Mouse (Mus musculus): ENCODE measurements around the gene Mef2d. TPM values are rescaled to one million over a fixed set of nuclear protein-coding genes. Genes with fewer than 3 reads are reported as not detected.

The Mef2d gene
- polyA plus RNA-seq (2014; fragmentation: Nextera tagmentation; extraction: Ambion mirVana): 12.6 and 14.3 TPM in 2 replicates

DNA sequence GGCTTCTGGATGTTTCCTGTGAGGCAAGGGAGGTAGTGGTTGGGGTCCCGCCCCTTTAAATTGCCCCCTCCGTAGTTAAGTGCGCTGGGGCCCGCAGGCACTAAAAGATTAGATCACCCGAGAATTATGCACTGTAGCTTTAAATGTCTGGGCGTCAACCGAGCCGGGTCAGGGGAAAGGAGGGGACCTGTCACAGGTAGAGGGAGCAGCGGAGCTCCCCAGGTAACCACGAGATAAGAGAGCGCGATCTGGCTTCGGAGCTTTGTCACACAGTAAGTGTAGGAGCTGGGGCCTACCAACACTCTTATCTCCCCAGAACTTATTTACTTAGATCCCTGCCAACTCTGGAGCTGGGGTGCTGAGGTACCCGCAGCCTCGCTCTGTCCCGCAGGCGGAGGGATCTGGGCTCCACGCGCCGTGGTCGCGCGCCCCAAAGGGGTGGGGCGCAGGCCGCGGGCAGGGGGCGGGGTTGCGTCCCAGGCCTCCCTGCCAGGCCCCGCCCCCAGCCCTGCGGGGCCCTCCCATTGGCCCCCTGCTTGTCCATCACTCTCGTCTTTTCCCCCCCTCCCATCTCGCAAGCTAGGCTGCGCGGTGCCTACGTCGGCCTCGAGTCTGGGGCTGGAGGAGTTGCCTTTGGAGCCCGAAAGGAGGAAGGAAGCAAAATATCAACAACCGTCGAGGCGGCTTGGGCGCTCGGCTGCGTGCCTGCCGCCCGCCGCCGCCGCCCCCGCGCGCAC lies at the start of gene Mef2d:
Mef2d (plus strand) TSS at position 586 of the 737 bp plus-strand sequence.
- under 1% methylated on average over 38 of the region's 52 CpGs for WGBS
- Histone ChIP-seq H3K36me3 (ENCODE audit: control insufficient read depth, insufficient read depth, low read length) (no peaks in the 10 kb centered on the region), H3K27me3 (ENCODE audit: control insufficient read depth, insufficient read depth, low read length) (no peaks in the 10 kb centered on the region), H3K9me3 (ENCODE audit: control insufficient read depth, low read length) (no peaks in the 10 kb centered on the region), H3K9ac (ENCODE audit: low read length) (peak within 1 kb of the TSS; percentile 88), H3K27ac (replicated peaks; ENCODE audit: low read depth, low read length) (peak within 1 kb of the TSS; percentile 94), H3K4me1 (ENCODE audit: control insufficient read depth, insufficient read depth, low read length) (peaks cover 56% of the 10 kb centered on the region), H3K4me3 (ENCODE audit: low read depth, low read length) (peak within 1 kb of the TSS; percentile 92), H3K4me2 (ENCODE audit: low read depth, severe bottlenecking) (peak within 1 kb of the TSS; percentile 73)
- DNase-seq (ENCODE audit: low spot score) (peak; percentile 95), ATAC-seq (ENCODE audit: insufficient number of reproducible peaks, low FRiP score, low TSS enrichment, low read depth) (peak; percentile 84)

GRCm38 (mm10) chr3:88094126-88094525 lies 48.0 kb upstream of the Mef2d start:
- no peak overlapping the region for H3K4me2 ChIP-seq (ENCODE audit: low read depth, severe bottlenecking)
- no peak overlapping the region for H3K9ac ChIP-seq (ENCODE audit: low read length)
- H3K27ac ChIP-seq (replicated peaks; ENCODE audit: low read depth, low read length): no peak overlapping the region
- 92% methylated on average over 5 of the region's 5 CpGs for WGBS
- no peaks in the 10 kb centered on the region for H3K27me3 ChIP-seq (ENCODE audit: control insufficient read depth, insufficient read depth, low read length)
- no peaks in the 10 kb centered on the region for H3K9me3 ChIP-seq (ENCODE audit: control insufficient read depth, low read length)
- H3K4me3 ChIP-seq (ENCODE audit: low read depth, low read length): no peak overlapping the region
- H3K36me3 ChIP-seq (ENCODE audit: control insufficient read depth, insufficient read depth, low read length): peaks cover 14% of the 10 kb centered on the region; the same call in 1 of the 2 replicates
- ATAC-seq (ENCODE audit: insufficient number of reproducible peaks, low FRiP score, low TSS enrichment, low read depth) (no peak), DNase-seq (ENCODE audit: low spot score) (no peak)
- H3K4me1 ChIP-seq (ENCODE audit: control insufficient read depth, insufficient read depth, low read length): no peaks in the 10 kb centered on the region

GRCm38 (mm10) chr3:88097666-88098065 lies 44.5 kb upstream of the Mef2d start:
- Histone ChIP-seq H3K4me2 (ENCODE audit: low read depth, severe bottlenecking) (no peak overlapping the region), H3K36me3 (ENCODE audit: control insufficient read depth, insufficient read depth, low read length) (peaks cover 19% of the 10 kb centered on the region; the same call in 1 of the 2 replicates), H3K27ac (replicated peaks; ENCODE audit: low read depth, low read length) (no peak overlapping the region), H3K4me1 (ENCODE audit: control insufficient read depth, insufficient read depth, low read length) (no peaks in the 10 kb centered on the region), H3K9ac (ENCODE audit: low read length) (no peak overlapping the region), H3K9me3 (ENCODE audit: control insufficient read depth, low read length) (no peaks in the 10 kb centered on the region), H3K4me3 (ENCODE audit: low read depth, low read length) (no peak overlapping the region), H3K27me3 (ENCODE audit: control insufficient read depth, insufficient read depth, low read length) (no peaks in the 10 kb centered on the region)
- no peak for ATAC-seq (ENCODE audit: insufficient number of reproducible peaks, low FRiP score, low TSS enrichment, low read depth)
- 77% methylated on average over 6 of the region's 6 CpGs for WGBS
- DNase-seq (ENCODE audit: low spot score): no peak

DNA sequence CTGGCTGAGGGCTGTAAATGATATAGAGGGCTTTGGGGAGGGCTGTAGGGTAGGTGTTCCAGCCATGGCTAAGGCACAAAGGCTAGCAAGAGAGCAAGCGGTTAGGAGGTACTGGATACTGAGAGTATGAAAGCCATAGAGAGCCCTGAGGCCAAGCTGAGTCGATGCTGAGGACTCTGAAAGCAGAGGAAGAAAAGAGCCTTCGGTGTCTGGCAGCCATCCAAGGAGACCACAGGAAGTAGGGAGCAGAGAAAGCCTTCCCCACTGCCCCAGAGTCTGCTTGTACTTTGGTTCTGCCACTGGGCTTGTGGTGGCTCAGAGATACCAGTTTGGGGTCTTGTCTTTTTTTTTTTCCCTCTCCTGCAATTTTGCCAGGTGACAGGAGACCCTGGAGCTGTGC lies 41.9 kb upstream of the Mef2d start:
- Histone ChIP-seq H3K4me3 (ENCODE audit: low read depth, low read length) (no peak overlapping the region), H3K4me2 (ENCODE audit: low read depth, severe bottlenecking) (no peak overlapping the region), H3K4me1 (ENCODE audit: control insufficient read depth, insufficient read depth, low read length) (no peaks in the 10 kb centered on the region), H3K9ac (ENCODE audit: low read length) (no peak overlapping the region), H3K9me3 (ENCODE audit: control insufficient read depth, low read length) (no peaks in the 10 kb centered on the region), H3K36me3 (ENCODE audit: control insufficient read depth, insufficient read depth, low read length) (peaks cover 22% of the 10 kb centered on the region), H3K27me3 (ENCODE audit: control insufficient read depth, insufficient read depth, low read length) (no peaks in the 10 kb centered on the region), H3K27ac (replicated peaks; ENCODE audit: low read depth, low read length) (no peak overlapping the region)
- ATAC-seq (ENCODE audit: insufficient number of reproducible peaks, low FRiP score, low TSS enrichment, low read depth): no peak
- WGBS: 98% methylated on average over 3 of the region's 3 CpGs
- no peak for DNase-seq (ENCODE audit: low spot score)

DNA sequence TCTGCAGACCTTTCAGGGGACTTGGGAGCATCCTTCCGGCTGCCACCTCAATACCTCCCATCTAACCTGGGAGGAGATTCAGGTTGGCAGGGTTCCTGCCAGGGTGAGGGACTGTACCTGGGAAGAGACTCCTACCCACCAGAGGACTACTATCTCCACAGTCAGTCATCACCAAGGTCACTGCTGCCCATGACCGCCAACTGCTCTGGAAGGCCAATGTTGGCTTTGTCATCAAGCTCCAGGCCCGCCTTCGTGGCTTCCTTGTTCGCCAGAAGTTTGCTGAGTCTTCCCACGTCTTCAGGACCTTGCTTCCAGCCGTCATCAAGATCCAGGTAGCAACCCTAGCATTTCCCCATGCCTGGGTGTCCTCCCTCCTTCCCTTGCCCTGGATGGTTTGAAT lies 40.4 kb upstream of the Mef2d start:
- Histone ChIP-seq H3K9me3 (ENCODE audit: control insufficient read depth, low read length) (no peaks in the 10 kb centered on the region), H3K4me3 (ENCODE audit: low read depth, low read length) (no peak overlapping the region), H3K4me2 (ENCODE audit: low read depth, severe bottlenecking) (no peak overlapping the region), H3K27ac (replicated peaks; ENCODE audit: low read depth, low read length) (no peak overlapping the region), H3K9ac (ENCODE audit: low read length) (no peak overlapping the region), H3K36me3 (ENCODE audit: control insufficient read depth, insufficient read depth, low read length) (peaks cover 24% of the 10 kb centered on the region), H3K27me3 (ENCODE audit: control insufficient read depth, insufficient read depth, low read length) (no peaks in the 10 kb centered on the region), H3K4me1 (ENCODE audit: control insufficient read depth, insufficient read depth, low read length) (no peaks in the 10 kb centered on the region)
- WGBS: 96% methylated on average over 7 of the region's 7 CpGs
- DNase-seq (ENCODE audit: low spot score) (no peak), ATAC-seq (ENCODE audit: insufficient number of reproducible peaks, low FRiP score, low TSS enrichment, low read depth) (no peak)

DNA sequence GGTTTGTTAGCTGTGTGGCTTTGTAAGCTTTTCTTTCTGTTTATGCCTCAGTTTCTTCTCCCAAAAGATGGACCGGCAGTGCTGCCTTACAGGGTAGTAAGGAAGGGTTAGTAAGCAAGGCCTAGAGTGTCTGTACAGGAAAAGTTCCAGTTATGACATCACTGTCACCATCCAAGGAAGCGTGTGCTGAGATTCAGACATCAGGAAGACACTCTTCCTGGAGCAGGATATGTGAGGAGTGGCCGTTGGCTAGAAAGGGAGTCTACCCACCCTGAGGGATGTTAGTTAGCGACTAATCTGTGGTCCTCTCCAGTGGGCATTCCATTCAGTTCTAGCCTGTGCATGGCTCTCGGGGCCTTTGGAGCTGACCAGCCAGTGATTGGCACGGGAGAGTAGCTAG lies 40.0 kb upstream of the Mef2d start:
- H3K4me2 ChIP-seq (ENCODE audit: low read depth, severe bottlenecking): no peak overlapping the region
- WGBS: 91% methylated on average over 6 of the region's 6 CpGs
- 0 out of 2 replicates have a peak overlapping the region, but pooled peaks have one; percentile 36 for H3K27ac ChIP-seq (replicated peaks; ENCODE audit: low read depth, low read length)
- no peak overlapping the region for H3K4me3 ChIP-seq (ENCODE audit: low read depth, low read length)
- DNase-seq (ENCODE audit: low spot score) (no peak), ATAC-seq (ENCODE audit: insufficient number of reproducible peaks, low FRiP score, low TSS enrichment, low read depth) (no peak)
- no peak overlapping the region for H3K9ac ChIP-seq (ENCODE audit: low read length)
- no peaks in the 10 kb centered on the region for H3K9me3 ChIP-seq (ENCODE audit: control insufficient read depth, low read length)
- peaks cover 24% of the 10 kb centered on the region for H3K36me3 ChIP-seq (ENCODE audit: control insufficient read depth, insufficient read depth, low read length)
- no peaks in the 10 kb centered on the region for H3K4me1 ChIP-seq (ENCODE audit: control insufficient read depth, insufficient read depth, low read length)
- H3K27me3 ChIP-seq (ENCODE audit: control insufficient read depth, insufficient read depth, low read length): no peaks in the 10 kb centered on the region

GRCm38 (mm10) chr3:88102611-88103010 lies 39.6 kb upstream of the Mef2d start:
- 0 out of 2 replicates have a peak overlapping the region, but pooled peaks have one; percentile 36 for H3K27ac ChIP-seq (replicated peaks; ENCODE audit: low read depth, low read length)
- ATAC-seq (ENCODE audit: insufficient number of reproducible peaks, low FRiP score, low TSS enrichment, low read depth) (no peak), DNase-seq (ENCODE audit: low spot score) (no peak)
- H3K9ac ChIP-seq (ENCODE audit: low read length): no peak overlapping the region
- no peak overlapping the region for H3K4me3 ChIP-seq (ENCODE audit: low read depth, low read length)
- H3K4me2 ChIP-seq (ENCODE audit: low read depth, severe bottlenecking): no peak overlapping the region
- H3K4me1 ChIP-seq (ENCODE audit: control insufficient read depth, insufficient read depth, low read length): no peaks in the 10 kb centered on the region
- no peaks in the 10 kb centered on the region for H3K27me3 ChIP-seq (ENCODE audit: control insufficient read depth, insufficient read depth, low read length)
- WGBS: 80% methylated on average over 6 of the region's 6 CpGs
- no peaks in the 10 kb centered on the region for H3K9me3 ChIP-seq (ENCODE audit: control insufficient read depth, low read length)
- H3K36me3 ChIP-seq (ENCODE audit: control insufficient read depth, insufficient read depth, low read length): peaks cover 25% of the 10 kb centered on the region

DNA sequence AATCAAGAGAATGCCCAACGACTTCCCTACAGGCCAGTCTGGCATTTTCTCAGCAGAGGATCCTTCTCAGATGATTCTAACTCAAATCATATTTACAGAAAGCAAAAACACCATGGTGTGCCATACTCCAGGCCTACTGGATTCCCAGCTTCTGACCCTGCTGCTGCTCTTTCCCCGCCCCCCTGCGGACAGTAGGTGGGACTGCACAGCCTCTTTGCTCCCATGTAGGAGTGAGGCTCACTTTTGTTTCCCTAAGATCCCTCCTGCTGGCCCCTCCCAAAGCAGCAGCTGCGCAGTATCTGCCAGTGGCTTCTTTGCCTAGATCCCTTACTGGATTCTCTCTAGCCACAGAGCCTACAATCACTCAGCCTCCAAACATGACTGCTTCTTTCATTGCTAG lies 36.0 kb upstream of the Mef2d start:
- no peaks in the 10 kb centered on the region for H3K4me1 ChIP-seq (ENCODE audit: control insufficient read depth, insufficient read depth, low read length)
- 94% methylated on average over 4 of the region's 4 CpGs for WGBS

More for the DNA sequence above, 36.0 kb upstream of the Mef2d start:
- Histone ChIP-seq H3K9me3 (ENCODE audit: control insufficient read depth, low read length) (no peaks in the 10 kb centered on the region), H3K27me3 (ENCODE audit: control insufficient read depth, insufficient read depth, low read length) (no peaks in the 10 kb centered on the region), H3K27ac (replicated peaks; ENCODE audit: low read depth, low read length) (no peak overlapping the region), H3K36me3 (ENCODE audit: control insufficient read depth, insufficient read depth, low read length) (peaks cover 24% of the 10 kb centered on the region), H3K9ac (ENCODE audit: low read length) (no peak overlapping the region), H3K4me2 (ENCODE audit: low read depth, severe bottlenecking) (no peak overlapping the region), H3K4me3 (ENCODE audit: low read depth, low read length) (no peak overlapping the region)
- no peak for ATAC-seq (ENCODE audit: insufficient number of reproducible peaks, low FRiP score, low TSS enrichment, low read depth)
- DNase-seq (ENCODE audit: low spot score): no peak

Measured in limb, embryonic 11.5 days (tissue).